ENCODE assay signal across 8 mouse cellular contexts in the genomic region with DNA sequence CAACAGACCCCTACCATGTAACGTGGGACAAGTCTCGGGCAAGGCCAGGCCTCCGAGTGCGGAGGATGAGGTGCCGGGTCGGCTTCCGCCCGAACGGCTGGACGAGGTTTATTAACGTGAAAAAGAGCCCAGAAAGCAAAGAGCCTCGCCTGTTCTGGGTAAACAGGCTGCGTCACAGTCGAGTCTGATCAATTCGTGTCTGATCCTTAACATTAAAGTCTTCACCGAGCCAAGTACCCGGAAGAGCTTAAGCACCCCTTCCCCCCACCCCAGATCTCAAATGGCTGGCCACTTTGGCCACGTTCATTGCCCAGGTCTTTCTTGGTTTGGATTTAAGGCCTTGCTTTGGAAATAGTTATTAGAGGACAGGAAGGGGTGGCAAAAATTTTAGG. TPM values are rescaled to one million over a fixed set of nuclear protein-coding genes. Genes with fewer than 3 reads are reported as not detected.
DNase-seq lines count a peak whose midpoint lies in the region; ATAC-seq and TF ChIP-seq lines count a peak whose summit lies in the region.

No protein-coding gene starts in this region.

- TF ChIP-seq CTCF in embryonic fibroblast, embryonic 13.5 days (IDR thresholded peaks at IDR 0.05; ENCODE audit: borderline replicate concordance, insufficient read depth, low read length), result no peak

- peaks cover 35% of the 10 kb centered on the region for H3K36me3 ChIP-seq in limb, embryonic 15.5 days

- under 1% methylated on average over 18 of the region's 18 CpGs for WGBS in limb, embryonic 15.5 days

- peak overlapping the region; percentile 50 for H3K27ac ChIP-seq in embryonic fibroblast, embryonic 13.5 days (ENCODE audit: insufficient read depth, low read length)
- H3K27ac ChIP-seq in limb, embryonic 15.5 days, result peak overlapping the region; percentile 87

- H3K27me3 ChIP-seq in limb, embryonic 15.5 days, result no peaks in the 10 kb centered on the region

- H3K4me2 ChIP-seq in limb, embryonic 15.5 days, result peak overlapping the region; percentile 67

- no peak for ATAC-seq in limb, embryonic 15.5 days (ENCODE audit: insufficient number of reproducible peaks, low FRiP score, low TSS enrichment, low read depth)

- peak overlapping the region; percentile 90 for H3K4me3 ChIP-seq in embryonic fibroblast, embryonic 13.5 days (ENCODE audit: insufficient read depth, low read length)
- H3K4me3 ChIP-seq in limb, embryonic 15.5 days, result peak overlapping the region; percentile 83

- no peaks in the 10 kb centered on the region for H3K9me3 ChIP-seq in limb, embryonic 15.5 days

- DNase-seq in embryo, embryonic 9.5 days (ENCODE audit: extremely low spot score), result peak; percentile 32
- no peak for DNase-seq in embryo, embryonic 11 days
- DNase-seq in 3T3-L1 (ENCODE audit: low read depth, low spot score), result peak; percentile 42
- no peak for DNase-seq in cerebellum, adult 18-20 months
- no peak for DNase-seq in adrenal gland, postnatal 4 days (ENCODE audit: low spot score in 2 of 2)
- DNase-seq in spleen, postnatal 36 days (ENCODE audit: low spot score in 2 of 2), result no peak

- peaks cover 4% of the 10 kb centered on the region; the same call in 1 of the 2 replicates for H3K4me1 ChIP-seq in embryonic fibroblast, embryonic 13.5 days (ENCODE audit: control insufficient read depth, insufficient read depth, low read length)
- peaks cover 14% of the 10 kb centered on the region for H3K4me1 ChIP-seq in limb, embryonic 15.5 days

- peak overlapping the region; percentile 99 for H3K9ac ChIP-seq in limb, embryonic 15.5 days

- TF ChIP-seq POLR2A in embryonic fibroblast, embryonic 13.5 days (IDR thresholded peaks at IDR 0.05; ENCODE audit: low read depth, low read length), result no peak

RNA-seq across cellular contexts. Expression of a gene that starts 0.8 kb away (rescaled TPM):
- polyA plus RNA-seq in embryonic fibroblast, embryonic 13.5 days (2011; ENCODE audit: insufficient read length, low read depth, missing spikeins), result 1,914 and 2,034 TPM in 2 replicates
- polyA plus RNA-seq in limb, embryonic 15.5 days (2015; fragmentation: Nextera tagmentation; extraction: Ambion mirVana), result 1,005 and 1,062 TPM in 2 replicates
- 1,000 to 10,000 TPM; 1,362 to 1,367 TPM for total RNA-seq in adrenal gland, postnatal 4 days (2021)

RNA-seq across cellular contexts. Expression of a gene that starts 4.5 kb away (rescaled TPM):
- 4.9 and 7.1 TPM in 2 replicates for polyA plus RNA-seq in embryonic fibroblast, embryonic 13.5 days (2011; ENCODE audit: insufficient read length, low read depth, missing spikeins)
- 19.6 and 31.1 TPM in 2 replicates for polyA plus RNA-seq in limb, embryonic 15.5 days (2015; fragmentation: Nextera tagmentation; extraction: Ambion mirVana)
- total RNA-seq in adrenal gland, postnatal 4 days (2021), result 10 to 100 TPM; 18.8 TPM

RNA-seq across cellular contexts. Expression of a gene that starts 26.0 kb away (rescaled TPM):
- polyA plus RNA-seq in embryonic fibroblast, embryonic 13.5 days (2011; ENCODE audit: insufficient read length, low read depth, missing spikeins), result 1.7 and 1.9 TPM in 2 replicates
- 0.68 TPM in 2 replicates for polyA plus RNA-seq in limb, embryonic 15.5 days (2015; fragmentation: Nextera tagmentation; extraction: Ambion mirVana)
- 1 to 10 TPM; 4.1 to 4.8 TPM for total RNA-seq in adrenal gland, postnatal 4 days (2021)

RNA-seq across cellular contexts. Expression of a gene that starts 31.3 kb away (rescaled TPM):
- polyA plus RNA-seq in embryonic fibroblast, embryonic 13.5 days (2011; ENCODE audit: insufficient read length, low read depth, missing spikeins), result 2.2 and 3.8 TPM in 2 replicates
- 13.8 and 16.4 TPM in 2 replicates for polyA plus RNA-seq in limb, embryonic 15.5 days (2015; fragmentation: Nextera tagmentation; extraction: Ambion mirVana)
- 1 to 10 TPM; 1.6 to 1.9 TPM for total RNA-seq in adrenal gland, postnatal 4 days (2021)

RNA-seq across cellular contexts. Expression of a gene that starts 41.0 kb away (rescaled TPM):
- polyA plus RNA-seq in embryonic fibroblast, embryonic 13.5 days (2011; ENCODE audit: insufficient read length, low read depth, missing spikeins), result 0.68 and 0.86 TPM in 2 replicates
- polyA plus RNA-seq in limb, embryonic 15.5 days (2015; fragmentation: Nextera tagmentation; extraction: Ambion mirVana), result 1.7 TPM in 2 replicates
- 10 to 100 TPM; 12.5 to 13.3 TPM for total RNA-seq in adrenal gland, postnatal 4 days (2021)

Comparison
In these comparisons a context has a peak if more than half of its experiments do, and no peak if none do; other contexts are left out.
1. DNase-seq: peak in embryo, embryonic 9.5 days (single experiment) and 3T3-L1 (single experiment); none in embryo, embryonic 11 days (single experiment), cerebellum, adult 18-20 months (0 of 2), adrenal gland, postnatal 4 days (0 of 2) and spleen, postnatal 36 days (0 of 2).